Comparison of ENCODE assay signal across 26 mouse cellular contexts in genomic region chr9:30273836-30274235, GRCm38 (mm10).
DNase-seq lines count a peak whose midpoint lies in the region; ATAC-seq and TF ChIP-seq lines count a peak whose summit lies in the region.
"Had no signal": no experiment of that assay in that cellular context is flagged by ENCODE, and none has a peak within 500 bp of the region (broad histone marks: within the 10 kb centered on the region; RNA-seq: fewer than 3 reads in every experiment).

No protein-coding gene starts in this region.

- H3K4me3 ChIP-seq in hindbrain, postnatal 0 days (ENCODE audit: low read length): no peak overlapping the region
- no peak overlapping the region for H3K4me3 ChIP-seq in hindbrain, embryonic 10.5 days
- H3K4me3 ChIP-seq: embryonic facial prominence, embryonic 10.5 days; embryonic facial prominence, embryonic 13.5 days; erythroblast, embryonic 14.5 days; forebrain, embryonic 12.5 days; gastrocnemius, adult 2 months; hindbrain, embryonic 13.5 days had no signal

- no peaks in the 10 kb centered on the region for H3K9me3 ChIP-seq in hindbrain, postnatal 0 days (ENCODE audit: low read length)
- H3K9me3 ChIP-seq in hindbrain, embryonic 10.5 days: no peaks in the 10 kb centered on the region
- H3K9me3 ChIP-seq: embryonic facial prominence, embryonic 10.5 days; embryonic facial prominence, embryonic 13.5 days; forebrain, embryonic 12.5 days; hindbrain, embryonic 13.5 days had no signal

- TF ChIP-seq CTCF in hindbrain, postnatal 0 days (IDR thresholded peaks at IDR 0.05; ENCODE audit: low read depth): no peak

- intact Hi-C loops in left cerebral cortex, postnatal 4 days (cut with DNase I): no loop called here
- intact Hi-C loops in left cerebral cortex, postnatal 36 days (cut with DNase I): no loop called here

- H3K36me3 ChIP-seq in hindbrain, postnatal 0 days (ENCODE audit: insufficient read depth, low read length): no peaks in the 10 kb centered on the region
- H3K36me3 ChIP-seq in hindbrain, embryonic 10.5 days: no peaks in the 10 kb centered on the region
- H3K36me3 ChIP-seq: embryonic facial prominence, embryonic 10.5 days; embryonic facial prominence, embryonic 13.5 days; forebrain, embryonic 12.5 days; hindbrain, embryonic 13.5 days had no signal

- peak; percentile 46 to 60 for DNase-seq in cerebellum, postnatal 10 days
- DNase-seq in cerebellum, adult 9-11 months: no peak
- DNase-seq in hindbrain, postnatal 0 days (ENCODE audit: low spot score): peak; percentile 43
- DNase-seq in hindbrain, embryonic 10.5 days (ENCODE audit: low spot score): no peak
- DNase-seq in left cerebral cortex, postnatal 4 days: peak; percentile 51
- DNase-seq in left cerebral cortex, postnatal 36 days (ENCODE audit: low spot score in 2 of 2): no peak
- DNase-seq: adrenal gland, adult 8-10 months; adrenal gland, postnatal 36 days; cerebellum, adult 11-12 months; cerebellum, adult 8-10 months; cerebellum, postnatal 36 days; embryo, embryonic 11 days; gastrocnemius, adult 2 months; gastrocnemius, postnatal 14 days; heart, adult 11 months had no signal

- H3K4me2 ChIP-seq in hindbrain, postnatal 0 days (ENCODE audit: low read depth, low read length): no peak overlapping the region
- H3K4me2 ChIP-seq: embryonic facial prominence, embryonic 13.5 days; forebrain, embryonic 12.5 days; heart, embryonic 11.5 days; hindbrain, embryonic 13.5 days had no signal

- WGBS in hindbrain, postnatal 0 days: 29% methylated on average over 4 of the region's 4 CpGs
- 58% methylated on average over 4 of the region's 4 CpGs for WGBS in hindbrain, embryonic 10.5 days

- 0 out of 2 replicates have a peak, but pooled peaks have one; percentile 43 for ATAC-seq in hindbrain, postnatal 0 days
- ATAC-seq: activated CD4-positive, CD25-positive, alpha-beta regulatory T cell, adult 4 months; forebrain, embryonic 16.5 days; hindbrain, embryonic 16.5 days; inflammation-experienced regulatory T-cells, adult 6 months; intestine, embryonic 16.5 days had no signal

- no peak overlapping the region for H3K9ac ChIP-seq in hindbrain, postnatal 0 days (replicated peaks; ENCODE audit: low read length)
- H3K9ac ChIP-seq: embryonic facial prominence, embryonic 13.5 days; forebrain, embryonic 12.5 days; hindbrain, embryonic 13.5 days had no signal

- no peak overlapping the region for H3K27ac ChIP-seq in hindbrain, postnatal 0 days
- H3K27ac ChIP-seq in hindbrain, embryonic 10.5 days: no peak overlapping the region
- H3K27ac ChIP-seq: embryonic facial prominence, embryonic 10.5 days; embryonic facial prominence, embryonic 13.5 days; forebrain, embryonic 12.5 days; gastrocnemius, adult 2 months; hindbrain, embryonic 13.5 days had no signal

- no peaks in the 10 kb centered on the region for H3K27me3 ChIP-seq in hindbrain, postnatal 0 days (ENCODE audit: insufficient read depth, low read length)
- H3K27me3 ChIP-seq in hindbrain, embryonic 10.5 days (ENCODE audit: insufficient read depth, poor library complexity, severe bottlenecking): no peaks in the 10 kb centered on the region
- H3K27me3 ChIP-seq: embryonic facial prominence, embryonic 13.5 days; hindbrain, embryonic 13.5 days had no signal

- H3K4me1 ChIP-seq in hindbrain, postnatal 0 days (ENCODE audit: insufficient read depth, low read length): no peaks in the 10 kb centered on the region
- 0 out of 2 replicates have a peak, but pooled peaks cover 3% of the 10 kb centered on the region for H3K4me1 ChIP-seq in hindbrain, embryonic 10.5 days (replicated peaks)
- H3K4me1 ChIP-seq: embryonic facial prominence, embryonic 10.5 days had no signal

Comparison
In these comparisons a context has a peak if more than half of its experiments do, and no peak if none do; other contexts are left out.
1. DNase-seq: peak in cerebellum, postnatal 10 days (2 of 2), hindbrain, postnatal 0 days (single experiment) and left cerebral cortex, postnatal 4 days (single experiment); none in cerebellum, adult 9-11 months (single experiment), hindbrain, embryonic 10.5 days (single experiment) and left cerebral cortex, postnatal 36 days (0 of 2).